Mouse (Mus musculus): Measurements from ENCODE around the gene Txn2.
A peak's percentile ranks its signal among the peaks of the same experiment; 100 is the strongest.

The Txn2 gene

DNA sequence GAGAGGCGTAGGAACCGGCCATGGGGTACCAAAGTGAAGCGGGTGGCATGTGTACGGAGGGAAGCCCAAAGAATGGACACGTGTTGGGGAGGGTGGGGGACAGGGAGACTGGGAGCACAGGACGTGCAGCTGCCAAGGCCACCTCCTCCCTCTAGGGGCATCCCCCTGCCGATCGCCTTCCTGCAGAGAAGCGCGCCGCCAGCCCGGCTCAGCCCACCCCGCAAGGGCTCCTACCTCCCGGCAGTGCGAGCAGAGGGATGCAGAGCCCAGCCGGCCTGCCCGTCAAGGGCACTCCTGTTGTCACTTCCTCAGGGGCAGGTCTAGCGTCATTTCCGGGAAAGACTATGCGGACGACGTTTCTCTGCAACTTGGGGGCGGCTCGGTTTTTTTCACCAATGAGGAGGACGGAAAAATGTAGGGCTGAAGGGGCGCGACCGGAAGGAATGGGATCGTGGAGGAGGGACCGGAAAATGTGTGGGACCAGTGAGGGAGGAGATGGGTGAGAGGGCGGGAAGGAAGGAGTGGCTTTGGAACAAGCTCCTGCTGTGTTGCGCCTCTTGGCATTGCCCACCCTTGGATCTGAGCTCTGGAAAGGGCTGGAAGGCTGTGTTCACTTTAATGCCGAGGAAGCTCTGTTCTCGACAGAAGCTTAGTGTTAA, at the start of gene Txn2:
Txn2 (minus strand) TSS at position 334 of the 659 bp plus-strand sequence.
- peak; percentile 99 for DNase-seq

DNA sequence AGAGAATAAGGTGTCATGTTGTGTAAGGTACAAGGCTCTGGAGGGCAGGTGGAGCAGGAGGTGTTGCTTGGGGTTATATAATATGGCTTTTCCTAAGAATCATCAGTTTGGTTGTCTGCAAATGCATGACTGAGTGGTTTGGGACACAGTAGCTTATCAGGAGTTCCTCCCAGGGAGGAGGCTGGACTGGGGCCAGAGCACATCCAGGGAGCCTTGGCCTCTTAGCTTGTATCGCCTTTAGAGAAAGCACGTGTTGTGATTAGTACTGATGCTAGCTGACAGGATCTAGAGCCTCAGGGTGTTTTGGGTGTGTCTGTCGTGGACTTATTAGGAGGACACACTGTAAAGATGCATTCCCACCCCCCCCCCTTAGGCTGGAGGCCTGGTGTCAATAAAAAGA, 48.9 kb upstream of the Txn2 start:
- no peak for DNase-seq

DNA sequence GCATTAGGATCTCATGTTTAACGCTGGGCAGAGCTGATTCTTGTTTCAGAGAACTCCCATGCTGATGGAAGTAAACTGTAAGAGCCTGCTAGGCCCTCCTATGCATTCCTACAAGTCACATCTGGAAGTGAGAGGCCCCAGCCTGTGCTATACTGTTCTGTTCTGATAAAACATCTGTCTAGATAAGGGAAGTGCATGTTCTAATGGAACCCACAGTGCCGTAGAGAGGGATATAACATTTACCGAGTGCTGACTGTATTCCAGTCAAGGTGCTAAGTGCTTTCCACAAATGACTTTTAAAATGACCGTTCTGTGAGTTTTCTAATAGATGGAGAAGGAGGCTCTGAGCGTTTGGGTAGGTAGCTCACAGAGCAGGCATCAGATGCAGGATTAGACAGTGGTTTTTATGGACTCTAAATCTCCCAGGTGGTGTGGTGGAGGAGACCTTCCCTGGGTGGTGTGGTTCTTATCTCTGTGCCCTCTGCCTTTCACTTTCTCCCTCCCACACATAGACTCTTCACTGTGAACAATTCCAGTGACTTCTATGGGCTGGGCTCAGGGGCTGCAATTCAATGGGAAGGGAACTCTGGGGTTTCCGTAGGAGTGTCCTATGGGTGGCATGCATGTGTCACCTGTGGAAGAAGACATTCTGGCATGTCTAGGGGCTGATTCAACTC, 45.5 kb upstream of the Txn2 start:
- no peak for DNase-seq

DNA sequence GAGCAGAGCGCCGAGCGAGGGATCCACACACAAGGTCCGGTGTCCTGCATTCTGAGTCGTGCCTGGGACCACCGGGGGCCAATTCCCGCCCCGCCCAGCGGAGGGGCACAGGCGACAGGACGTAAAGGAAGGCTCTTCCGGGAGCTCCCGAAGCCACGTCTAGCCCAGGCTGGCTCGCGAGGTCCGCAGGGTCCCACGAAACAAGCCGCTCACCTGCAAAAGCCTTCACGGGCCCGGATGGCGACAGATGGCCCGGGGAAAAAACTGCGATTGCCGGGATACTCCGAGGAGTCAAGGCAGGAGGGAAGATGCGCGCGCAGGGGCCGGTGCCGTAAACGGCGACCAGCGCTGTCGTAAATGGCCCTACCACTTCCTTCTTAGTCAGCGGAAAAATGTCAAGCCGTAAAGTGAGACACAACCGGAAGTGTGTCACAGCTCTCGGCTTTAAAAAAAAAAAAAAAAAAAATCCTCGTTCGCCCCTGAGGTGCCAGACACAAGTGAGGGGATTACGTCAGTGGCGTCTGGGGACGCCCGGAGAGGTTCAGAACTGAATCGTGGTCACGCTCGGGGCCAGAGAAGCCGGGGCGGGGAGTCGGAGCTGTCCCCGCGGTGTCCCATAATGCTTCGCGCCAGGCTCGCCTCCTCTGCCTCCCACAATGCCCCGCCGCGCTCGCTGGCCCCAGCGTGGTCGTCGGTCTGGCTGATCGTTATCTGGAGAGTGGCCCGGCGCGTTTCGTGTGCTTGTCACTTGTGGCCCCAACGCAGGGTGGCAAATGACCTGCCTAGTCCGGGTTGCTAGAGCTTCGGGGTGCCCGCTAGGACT, 41.9 kb upstream of the Txn2 start, which contains the start of gene Eif3d:
Eif3d (minus strand) TSS at position 344 of the 823 bp plus-strand sequence.
- DNase-seq = peak; percentile 97

DNA sequence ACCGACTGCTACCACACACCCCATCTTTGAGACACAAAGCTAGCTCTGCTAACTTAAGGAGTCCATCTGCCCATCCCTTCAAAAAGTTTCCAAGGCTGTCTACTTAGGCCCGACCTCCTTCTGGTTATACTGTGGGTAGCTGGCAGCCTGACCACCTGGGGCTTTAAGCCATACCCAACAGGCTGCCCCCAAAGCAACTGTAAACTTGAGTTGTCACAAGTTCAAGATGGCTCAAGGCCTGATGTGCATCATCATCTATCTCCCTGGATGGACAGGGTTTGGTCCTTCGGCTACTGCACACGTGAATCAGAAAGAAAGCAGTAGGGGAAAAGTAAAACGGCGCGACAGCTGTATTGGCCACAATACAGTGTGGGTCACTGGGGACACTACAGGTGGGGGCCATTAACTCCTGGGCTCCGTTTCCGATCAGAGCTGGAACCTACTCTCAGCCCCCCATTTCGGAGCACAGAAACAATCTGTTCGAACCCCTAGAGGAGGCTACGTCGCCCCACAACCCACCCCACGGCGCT, 41.2 kb upstream of the Txn2 start:
- DNase-seq = no peak

DNA sequence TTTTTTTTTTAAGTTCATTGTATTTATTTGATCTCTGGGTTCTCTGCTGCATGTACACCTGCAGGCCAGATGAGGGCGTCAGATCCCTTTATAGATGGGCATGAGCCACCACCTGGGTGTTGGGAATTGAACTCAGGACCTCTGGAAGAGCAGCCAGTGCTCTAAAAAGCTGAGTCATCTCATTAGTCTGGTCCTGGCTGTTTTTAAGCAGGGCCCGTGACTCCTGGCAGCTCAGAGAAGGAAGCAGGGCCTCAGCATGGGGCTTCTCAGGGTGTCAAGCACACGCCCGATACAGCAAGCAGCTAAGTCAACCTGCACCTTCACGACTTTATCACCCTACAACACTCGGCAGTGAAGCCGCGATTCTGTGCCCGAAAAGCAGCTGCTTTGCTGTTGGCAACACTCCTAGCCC, 36.3 kb upstream of the Txn2 start:
- no peak for DNase-seq

DNA sequence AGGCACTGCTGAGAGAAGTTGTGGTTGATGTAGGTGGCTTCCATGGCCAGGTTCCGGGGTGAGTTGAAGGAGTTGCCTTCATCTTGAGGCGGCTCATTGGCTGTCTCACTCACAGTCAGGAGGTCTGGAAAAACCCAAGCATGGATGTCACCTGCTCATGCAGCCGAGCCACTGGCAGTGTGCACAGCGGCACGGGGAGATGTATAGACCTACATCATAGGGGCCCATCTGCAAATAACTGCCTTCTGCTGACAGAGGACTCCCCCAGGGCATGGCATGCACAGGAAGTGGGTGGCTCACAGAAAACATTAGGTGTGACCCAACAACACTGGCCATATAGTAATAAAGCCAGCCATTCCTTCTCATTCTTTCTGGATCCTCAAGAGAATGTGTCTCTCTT, 33.6 kb upstream of the Txn2 start:
- no peak for DNase-seq

DNA sequence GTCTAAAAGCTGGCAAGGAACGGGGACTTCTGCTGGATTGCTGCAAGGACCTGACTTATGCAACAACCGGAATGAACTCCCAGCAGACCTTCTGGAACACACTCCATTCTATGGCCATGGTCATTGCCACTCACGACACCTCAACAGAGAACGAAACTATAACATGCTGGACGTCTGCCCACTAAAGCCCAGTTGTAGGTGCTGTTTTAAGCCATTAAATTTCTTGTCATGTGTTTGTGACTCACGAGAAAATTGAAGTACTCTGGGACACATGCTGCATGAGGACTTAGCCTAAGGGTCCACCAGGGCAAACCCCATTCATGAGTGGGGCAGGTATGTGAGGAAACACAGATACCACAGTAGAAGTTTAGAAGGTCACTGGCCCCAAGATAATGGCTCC, 31.9 kb upstream of the Txn2 start:
- DNase-seq = no peak

DNA sequence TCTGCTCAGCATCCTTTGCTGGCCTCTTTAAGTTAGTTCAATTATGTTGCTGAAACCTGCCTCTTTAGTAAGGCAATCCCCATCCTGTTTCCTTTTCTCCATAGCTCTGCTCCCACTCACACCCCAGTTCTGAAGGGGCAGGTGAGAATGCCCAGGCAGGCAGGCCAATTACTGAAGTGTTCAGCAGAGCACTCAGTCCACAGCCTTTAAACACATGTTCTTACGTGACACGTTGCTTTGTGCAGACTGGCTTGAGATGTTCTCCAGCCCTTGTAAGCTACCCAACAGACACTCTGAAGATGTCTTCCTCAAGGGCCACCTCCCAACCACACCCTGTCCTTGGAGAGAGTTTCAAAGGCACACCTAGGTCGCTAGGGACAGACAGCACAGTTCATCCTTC, 29.3 kb upstream of the Txn2 start:
- DNase-seq = no peak

DNA sequence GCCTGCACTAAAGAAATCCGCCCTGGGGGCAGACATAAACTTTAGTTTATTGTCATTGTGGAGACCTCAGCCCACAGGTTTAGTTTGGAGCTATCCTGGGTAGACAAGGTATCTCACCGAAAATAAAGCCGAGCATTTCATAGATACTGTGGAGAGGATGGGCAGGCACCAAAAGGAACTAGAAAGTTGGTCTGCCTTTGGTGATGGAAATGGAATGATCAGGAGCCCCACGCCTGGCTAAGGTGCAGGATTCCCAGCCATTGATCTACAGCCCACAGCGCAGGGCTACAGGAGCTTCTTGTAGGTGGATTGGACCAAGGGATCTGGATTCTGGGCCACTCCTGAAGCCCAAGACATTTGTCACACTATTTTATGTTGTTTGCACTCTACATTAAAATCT, 28.8 kb upstream of the Txn2 start:
- DNase-seq = no peak

DNA sequence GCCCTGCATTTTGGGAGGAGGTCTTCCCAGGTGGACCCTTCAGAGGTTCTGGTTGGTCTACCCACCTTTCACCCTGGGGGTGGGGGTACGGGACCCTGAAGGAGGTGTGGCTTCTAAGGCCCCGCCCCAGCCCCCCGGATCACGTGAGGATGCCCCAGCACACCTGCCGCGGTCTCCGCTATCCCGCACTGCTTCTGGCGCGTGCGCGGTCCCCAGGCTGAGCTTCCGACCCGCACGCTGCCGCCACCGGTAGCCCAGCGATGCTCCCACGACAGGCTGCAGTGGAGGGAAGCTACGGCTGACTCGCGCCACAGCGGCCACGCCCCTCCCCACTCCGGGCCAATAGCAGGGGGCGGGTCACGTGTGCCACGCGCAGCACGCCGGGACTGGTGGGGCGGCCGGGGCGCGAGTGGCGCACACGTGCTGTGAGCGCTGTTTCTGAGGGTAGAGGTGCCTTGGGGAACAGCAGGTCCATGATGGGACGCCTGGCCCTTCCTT, 27.6 kb upstream of the Txn2 start, which contains the start of gene Foxred2:
Foxred2 (minus strand) TSS at position 319 of the 498 bp plus-strand sequence.
- DNase-seq = peak; percentile 96

DNA sequence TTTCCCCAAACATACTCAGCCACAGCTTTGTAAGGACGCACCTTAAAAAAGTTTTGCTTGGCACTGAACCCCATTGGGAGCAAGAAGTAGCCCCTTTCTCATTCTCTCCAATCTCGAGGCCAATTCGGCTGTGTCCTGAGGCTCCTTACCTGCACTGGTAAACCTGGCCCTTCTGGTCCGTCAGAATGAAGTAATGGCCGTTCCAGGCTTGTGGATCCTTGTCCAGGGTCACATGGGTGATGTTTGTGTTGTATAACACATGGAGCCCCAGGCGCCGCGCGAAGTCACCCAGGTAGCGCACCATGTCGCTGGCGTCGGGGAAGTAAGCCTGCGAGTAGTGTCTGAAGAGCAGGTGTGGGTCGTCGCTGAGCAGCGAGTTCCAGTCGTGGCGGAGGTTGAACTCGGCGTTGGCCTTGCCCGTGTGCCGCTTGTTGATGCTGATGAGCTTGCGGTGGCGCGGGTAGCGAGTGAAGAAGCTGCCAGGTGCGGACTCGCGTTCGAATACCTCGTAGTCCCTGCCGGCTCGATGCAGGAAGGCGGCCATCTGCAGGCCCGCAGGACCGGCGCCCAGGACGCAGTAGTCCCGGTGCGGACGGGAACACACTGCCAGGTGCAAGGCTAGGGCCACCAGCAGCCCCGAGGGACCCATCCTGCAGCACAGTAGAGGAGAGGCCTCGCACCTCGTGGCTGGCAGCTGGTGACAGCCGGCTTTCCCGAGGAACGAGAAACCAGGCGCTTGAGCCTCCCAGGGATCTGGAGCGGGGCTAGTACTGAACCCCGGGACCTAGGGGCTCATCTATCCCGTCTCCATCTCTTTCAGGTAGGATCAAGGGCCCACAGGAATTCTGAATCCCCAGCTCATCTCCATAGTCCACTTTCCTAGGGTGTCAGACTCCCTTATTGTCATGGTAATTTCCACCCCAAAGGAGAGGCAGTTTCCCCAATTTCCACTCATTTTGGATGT, 26.9 kb upstream of the Txn2 start:
- peak; percentile 77 for DNase-seq

DNA sequence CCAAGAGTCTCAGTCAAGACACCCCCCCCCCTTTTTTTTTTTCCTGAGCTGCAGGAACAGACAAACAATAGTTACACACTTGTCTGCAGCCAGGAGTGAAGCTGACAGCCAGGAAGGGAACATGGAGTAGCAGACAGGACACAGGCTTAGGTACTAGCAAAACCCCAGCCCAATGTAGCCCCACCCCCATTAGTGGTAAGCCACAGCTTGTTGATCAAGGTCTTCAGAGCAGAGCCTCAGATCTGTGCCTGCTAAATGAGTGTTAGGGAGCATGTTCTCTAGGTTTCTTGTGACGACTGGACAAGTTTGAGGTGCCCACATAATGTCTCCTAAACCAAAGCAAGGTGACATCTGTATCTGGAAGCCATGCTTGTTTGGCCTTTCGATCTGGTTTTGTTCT, 25.6 kb upstream of the Txn2 start:
- no peak for DNase-seq

DNA sequence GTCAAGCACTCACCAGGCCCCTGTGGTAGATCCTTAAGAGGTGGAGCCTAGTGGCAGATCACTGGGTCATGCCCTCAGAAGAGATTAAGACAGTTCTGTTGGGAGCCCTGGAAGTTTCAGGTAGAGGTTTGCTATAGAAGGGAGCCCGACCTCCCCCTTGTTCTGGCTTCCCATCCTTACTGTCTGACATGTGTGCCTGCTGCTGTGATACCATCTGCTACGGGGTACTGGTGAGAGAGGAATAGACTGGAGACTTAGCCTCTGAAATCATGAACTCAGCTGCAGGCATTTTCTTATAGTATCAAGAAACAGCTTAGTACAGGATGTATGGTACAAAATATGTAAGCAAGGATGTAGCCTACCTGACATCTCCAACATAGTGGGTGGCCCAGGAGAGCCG, 24.1 kb upstream of the Txn2 start:
- DNase-seq = peak; percentile 84

DNA sequence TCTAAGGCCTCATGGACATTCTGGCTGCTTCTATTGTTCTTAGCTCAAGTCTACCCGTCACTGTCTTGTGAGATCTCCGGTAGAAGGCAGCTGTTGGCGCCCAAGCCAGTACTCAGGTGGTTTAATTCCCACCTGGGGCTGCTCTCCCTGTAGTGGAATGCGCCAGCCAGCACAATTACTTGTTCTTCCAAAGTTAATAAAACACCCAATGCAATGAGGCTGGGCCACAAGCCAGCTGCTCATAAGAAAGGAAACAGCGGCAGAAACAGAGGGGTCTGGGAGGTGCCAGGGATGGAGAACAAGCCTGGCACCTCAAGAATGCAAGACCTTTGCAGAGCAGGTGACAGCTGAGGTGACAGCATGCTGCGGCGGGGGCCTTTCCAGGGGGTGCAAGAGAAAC, 20.3 kb upstream of the Txn2 start:
- no peak for DNase-seq

DNA sequence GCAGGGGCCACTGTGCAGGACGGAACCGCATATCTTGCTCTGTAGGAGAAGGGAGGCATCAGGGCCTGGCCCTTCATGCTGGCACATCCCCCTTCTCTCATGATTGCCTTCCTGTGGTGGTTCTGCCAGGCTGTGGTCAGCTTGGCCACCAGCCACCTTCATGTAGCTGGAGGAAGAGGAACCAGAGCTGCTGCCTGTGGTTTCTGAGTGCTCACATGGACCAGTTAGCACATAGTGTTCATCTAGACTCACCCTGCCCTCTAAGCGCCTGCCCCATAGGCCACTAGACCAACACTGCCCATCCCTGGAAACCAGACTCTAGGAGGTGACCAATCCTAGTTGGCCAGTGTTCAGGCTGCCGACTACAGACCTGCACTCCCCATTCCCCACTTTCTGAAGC, 16.9 kb upstream of the Txn2 start:
- DNase-seq = no peak

DNA sequence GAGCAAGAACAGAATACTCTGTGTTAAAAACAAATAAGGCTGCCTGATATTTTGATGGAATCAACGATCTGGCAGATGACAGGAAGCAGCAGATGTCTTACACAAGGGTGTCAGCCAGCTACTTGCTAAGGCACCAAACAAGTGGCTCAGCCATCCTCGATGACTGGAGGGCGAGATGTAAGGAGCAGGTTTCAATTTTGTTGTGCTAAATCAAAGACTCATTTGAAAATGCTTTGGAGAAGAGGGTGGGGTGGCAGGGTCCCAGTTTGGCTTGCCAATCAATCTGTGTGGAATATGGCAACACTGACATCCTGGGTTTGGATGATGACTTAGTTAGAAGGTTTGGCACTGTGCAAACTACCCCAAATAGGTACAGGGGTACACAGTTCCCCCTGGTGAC, 12.8 kb upstream of the Txn2 start:
- no peak for DNase-seq

DNA sequence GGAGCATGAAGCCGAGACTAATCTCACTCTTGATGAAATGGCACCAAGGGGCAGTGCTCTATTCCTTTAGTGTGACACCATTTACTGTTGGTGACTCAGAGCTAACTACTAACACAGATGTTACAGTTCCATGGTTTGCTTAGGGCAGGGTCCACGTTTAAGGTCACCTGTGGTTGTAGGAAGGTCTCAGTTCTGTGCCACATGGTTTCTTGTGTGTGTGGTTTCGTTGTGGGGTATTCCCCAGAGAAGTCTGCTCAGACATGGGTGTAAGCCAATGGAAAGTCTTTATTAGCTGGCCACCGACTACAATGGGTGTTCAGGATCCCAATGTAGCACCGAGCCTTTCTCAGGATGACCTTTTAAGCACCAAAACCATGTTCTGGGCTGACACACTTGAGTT, 9.7 kb upstream of the Txn2 start:
- no peak for DNase-seq

DNA sequence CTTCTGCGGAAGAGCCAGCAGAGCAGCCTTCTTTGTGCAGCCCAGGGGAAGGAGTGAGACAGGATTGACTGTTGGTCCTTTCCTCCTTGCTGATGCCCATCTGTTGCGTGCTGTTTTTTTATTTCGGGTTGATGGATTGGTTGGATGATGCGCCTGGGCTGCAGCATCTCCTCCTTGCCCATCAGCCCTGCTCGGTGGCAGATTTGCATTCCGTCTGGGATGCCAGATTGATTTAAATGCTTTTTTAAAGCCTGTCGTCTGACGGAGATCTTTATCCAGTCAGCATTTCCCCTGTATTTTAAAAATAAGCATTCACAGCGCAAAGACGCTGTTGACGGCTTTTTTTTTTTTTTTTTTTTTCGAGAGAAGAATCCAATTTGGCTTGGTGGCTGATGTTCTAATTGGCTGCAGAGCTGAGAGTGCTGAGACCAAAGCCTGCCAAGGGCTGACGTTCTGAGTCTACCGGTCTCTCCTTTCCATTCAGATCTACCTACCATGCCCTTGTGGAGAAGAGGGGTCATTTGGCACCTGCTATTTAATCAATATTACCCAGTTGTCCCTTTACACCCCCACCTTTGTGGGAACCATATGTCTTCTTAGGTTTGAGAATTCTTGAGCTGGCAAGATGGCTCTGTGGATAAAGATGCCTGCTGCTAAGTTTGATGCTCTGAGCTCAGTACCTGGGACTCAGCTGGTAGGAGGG, 7.0 kb upstream of the Txn2 start:
- DNase-seq = peak; percentile 73

DNA sequence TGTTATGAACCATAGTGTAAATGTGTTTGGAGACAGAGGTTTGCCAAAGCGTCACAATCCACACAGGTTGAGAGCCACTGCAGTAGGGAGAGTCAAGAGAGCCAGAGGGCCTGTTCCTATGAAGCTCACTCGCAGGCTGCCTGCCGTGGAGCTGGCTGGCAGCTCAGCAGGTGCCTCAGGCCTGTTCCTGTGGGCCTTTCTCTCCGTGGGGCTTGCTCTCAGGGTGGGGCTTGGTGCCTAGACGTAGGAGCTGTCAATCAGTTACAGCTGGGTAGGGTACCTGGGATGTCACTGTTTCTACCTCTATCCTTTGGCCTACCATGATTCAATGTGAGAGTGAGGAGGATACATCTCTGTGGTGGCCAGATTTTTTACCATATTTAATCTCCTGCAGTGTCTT, 6.2 kb upstream of the Txn2 start:
- DNase-seq = peak; percentile 58

DNA sequence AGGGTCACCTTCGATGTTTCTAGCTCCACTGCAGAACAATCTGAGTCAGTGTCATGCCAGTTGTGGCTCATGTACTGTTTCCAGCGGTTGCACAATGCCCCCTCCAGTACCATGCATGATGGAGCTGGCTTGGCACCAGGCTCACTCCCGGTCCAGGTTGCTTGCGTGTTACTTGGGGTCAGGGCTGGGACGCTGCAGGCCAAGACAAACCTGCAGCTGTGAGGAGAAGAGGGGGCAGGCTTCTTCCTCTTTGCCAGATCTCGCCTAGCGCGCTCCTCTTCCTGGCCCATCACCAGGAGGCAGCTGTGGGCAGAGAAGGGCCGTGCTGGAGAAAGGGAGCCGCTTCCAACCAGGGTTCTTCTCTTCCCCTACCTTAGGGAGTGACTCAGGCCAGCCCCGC, 5.5 kb upstream of the Txn2 start:
- peak; percentile 75 for DNase-seq

DNA sequence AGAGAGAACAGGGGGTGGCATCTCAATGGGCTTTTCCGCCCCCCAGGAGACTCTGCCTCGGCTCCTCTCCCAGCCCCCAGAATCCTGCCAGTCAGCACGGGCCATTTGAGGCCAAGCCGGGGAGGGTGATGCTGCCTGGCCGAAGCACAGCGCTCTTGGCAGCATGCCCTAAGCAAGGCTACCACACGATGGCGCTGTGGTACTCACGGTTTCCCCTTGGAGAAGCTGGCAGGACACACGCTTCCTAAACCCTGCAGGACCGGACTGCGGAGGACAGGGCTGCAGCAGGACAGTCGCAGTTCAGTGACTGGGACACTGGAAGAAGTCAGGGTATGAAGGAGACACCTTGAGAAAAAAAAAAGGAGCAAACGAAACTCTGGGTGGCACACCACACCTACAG, 5.0 kb upstream of the Txn2 start:
- DNase-seq = peak; percentile 99
